Mouse (Mus musculus) C2C12 (cell line): ENCODE data around the gene Inpp5a. TPM values are rescaled to one million over a fixed set of nuclear protein-coding genes. Genes with fewer than 3 reads are reported as not detected.

Experiments
- H3K27me3 ChIP-seq: one replicate; pipeline ENCODE4 v1.6.1; 2011; ENCODE audit not compliant: control insufficient read depth, insufficient read depth, insufficient read length
- H3K36me3 ChIP-seq: one replicate; pipeline ENCODE4 v1.6.1; 2011; ENCODE audit not compliant: control insufficient read depth, insufficient read depth
- H3K4me3 ChIP-seq: one replicate; pipeline ENCODE4 v1.5.1; 2011; ENCODE audit warnings: mild to moderate bottlenecking, control low read depth; ENCODE audit not compliant: poor library complexity, insufficient read depth, severe bottlenecking
- H3K79me2 ChIP-seq: one replicate; pipeline ENCODE4 v1.6.1; 2011; ENCODE audit not compliant: control insufficient read depth, insufficient read depth
- H3K79me3 ChIP-seq: one replicate; pipeline ENCODE4 v1.6.1; 2011; ENCODE audit warnings: low read depth, control low read depth
- H3ac ChIP-seq: one replicate; pipeline ENCODE3; 2011; ENCODE audit warnings: low read depth; ENCODE audit not compliant: control insufficient read depth, insufficient read length
- CEBPB ChIP-seq: IDR thresholded peaks from one replicate; pipeline ENCODE4 v1.6.1; 2011; ENCODE audit warnings: low read depth, mild to moderate bottlenecking, control low read depth, moderate library complexity
- CTCF ChIP-seq: IDR thresholded peaks from one replicate; pipeline ENCODE4 v1.5.1; 2011; ENCODE audit not compliant: control insufficient read depth, insufficient read depth, insufficient read length
- FOSL1 ChIP-seq: IDR thresholded peaks from one replicate; pipeline ENCODE4 v1.8.0; 2011; ENCODE audit warnings: mild to moderate bottlenecking, low read length; ENCODE audit not compliant: poor library complexity, insufficient read depth, severe bottlenecking
- MAX ChIP-seq: IDR thresholded peaks from one replicate; pipeline ENCODE4 v1.6.1; 2011; ENCODE audit warnings: mild to moderate bottlenecking, control low read depth
- MYOD1 ChIP-seq: IDR thresholded peaks from one replicate; pipeline ENCODE4 v1.6.1; 2011; ENCODE audit warnings: low read depth; ENCODE audit not compliant: control insufficient read depth, insufficient read length
- MYOG ChIP-seq: IDR thresholded peaks from one replicate; pipeline ENCODE4 v1.6.1; 2011; ENCODE audit not compliant: control insufficient read depth, insufficient read length; ENCODE audit errors: extremely low read depth
- USF1 ChIP-seq: IDR thresholded peaks from one replicate; pipeline ENCODE4 v1.6.1; 2011; ENCODE audit warnings: low read depth, mild to moderate bottlenecking, control low read depth, moderate library complexity
- polyA plus RNA-seq: library from polyadenylated mRNA; unstranded; fragments of >200 nt; fragmentation: generic; extraction: Trizol; gene quantifications from one replicate; pipeline ENCODE4 v1.2.1, GENCODE M21; 2012; ENCODE audit warnings: missing spikeins

Gene Inpp5a
- polyA plus RNA-seq, 1 experiment = 22.7 TPM

- Histone ChIP-seq H3ac (no peak overlapping the region), H3K79me3 (no peaks in the 10 kb centered on the region), H3K27me3 (no peaks in the 10 kb centered on the region), H3K4me3 (no peak overlapping the region), H3K36me3 (no peaks in the 10 kb centered on the region), H3K79me2 (no peaks in the 10 kb centered on the region)
- no peak for TF ChIP-seq MAX
- TF ChIP-seq CEBPB = no peak
- no peak for TF ChIP-seq MYOG
- no peak for TF ChIP-seq MYOD1
- no peak for TF ChIP-seq CTCF
- TF ChIP-seq FOSL1 = no peak
- no peak for TF ChIP-seq USF1
These were observed 61.5 kb downstream of the Inpp5a start for GRCm38 (mm10) chr7:139450186-139450998.

GRCm38 (mm10) chr7:139451711-139452110 is 62.8 kb downstream of the Inpp5a start:
- no peaks in the 10 kb centered on the region for H3K79me3 ChIP-seq
- no peaks in the 10 kb centered on the region for H3K79me2 ChIP-seq
- TF ChIP-seq MAX = no peak
- no peak for TF ChIP-seq FOSL1
- TF ChIP-seq USF1 = no peak
- no peak for TF ChIP-seq MYOD1
- TF ChIP-seq CTCF = no peak
- TF ChIP-seq MYOG = no peak
- TF ChIP-seq CEBPB = no peak
- no peak overlapping the region for H3K4me3 ChIP-seq
- H3K36me3 ChIP-seq = no peaks in the 10 kb centered on the region
- H3ac ChIP-seq = no peak overlapping the region
- H3K27me3 ChIP-seq = no peaks in the 10 kb centered on the region

- H3K27me3 ChIP-seq = no peaks in the 10 kb centered on the region
These were observed 63.3 kb downstream of the Inpp5a start for GRCm38 (mm10) chr7:139452199-139452598.

GRCm38 (mm10) chr7:139453198-139453597 is 64.3 kb downstream of the Inpp5a start:
- no peaks in the 10 kb centered on the region for H3K79me3 ChIP-seq

More at GRCm38 (mm10) chr7:139452199-139452598, 63.3 kb downstream of the Inpp5a start:
- no peak overlapping the region for H3K4me3 ChIP-seq
- no peak overlapping the region for H3ac ChIP-seq
- H3K79me2 ChIP-seq = no peaks in the 10 kb centered on the region
- H3K36me3 ChIP-seq = no peaks in the 10 kb centered on the region
- H3K79me3 ChIP-seq = no peaks in the 10 kb centered on the region
- TF ChIP-seq CEBPB (no peak), FOSL1 (no peak), USF1 (no peak), MYOG (no peak)

GRCm38 (mm10) chr7:139454285-139454684 is 65.4 kb downstream of the Inpp5a start:
- Histone ChIP-seq H3K27me3 (no peaks in the 10 kb centered on the region), H3ac (no peak overlapping the region), H3K36me3 (no peaks in the 10 kb centered on the region), H3K79me2 (no peaks in the 10 kb centered on the region), H3K4me3 (no peak overlapping the region), H3K79me3 (no peaks in the 10 kb centered on the region)
- TF ChIP-seq CEBPB (no peak), FOSL1 (no peak), MAX (no peak), CTCF (no peak), USF1 (no peak), MYOG (no peak), MYOD1 (no peak)

More at GRCm38 (mm10) chr7:139453198-139453597, 64.3 kb downstream of the Inpp5a start:
- H3ac ChIP-seq = no peak overlapping the region
- no peak overlapping the region for H3K4me3 ChIP-seq
- H3K36me3 ChIP-seq = no peaks in the 10 kb centered on the region
- no peaks in the 10 kb centered on the region for H3K27me3 ChIP-seq
- TF ChIP-seq MYOG (no peak), CEBPB (no peak), CTCF (no peak), MYOD1 (no peak), USF1 (no peak), MAX (no peak), FOSL1 (no peak)
- H3K79me2 ChIP-seq = no peaks in the 10 kb centered on the region

- TF ChIP-seq MYOG (no peak), USF1 (no peak)
- H3K79me2 ChIP-seq = no peaks in the 10 kb centered on the region
- no peaks in the 10 kb centered on the region for H3K36me3 ChIP-seq
- no peak overlapping the region for H3K4me3 ChIP-seq
- H3ac ChIP-seq = no peak overlapping the region
- no peaks in the 10 kb centered on the region for H3K27me3 ChIP-seq
- H3K79me3 ChIP-seq = no peaks in the 10 kb centered on the region
These were observed 67.8 kb downstream of the Inpp5a start for GRCm38 (mm10) chr7:139456759-139457158.
